Mouse (Mus musculus) right cerebral cortex, postnatal 10 days (tissue): Measurements from ENCODE around the gene Enpp7.
A peak's percentile ranks its signal among the peaks of the same experiment; 100 is the strongest.

Experiments used
- DNase-seq, 2 experiments: peaks; one replicate each; pipeline ENCODE4 v3.0.0; 2021; ENCODE audit warnings: low spot score in 2 of 2

Gene Enpp7

DNA sequence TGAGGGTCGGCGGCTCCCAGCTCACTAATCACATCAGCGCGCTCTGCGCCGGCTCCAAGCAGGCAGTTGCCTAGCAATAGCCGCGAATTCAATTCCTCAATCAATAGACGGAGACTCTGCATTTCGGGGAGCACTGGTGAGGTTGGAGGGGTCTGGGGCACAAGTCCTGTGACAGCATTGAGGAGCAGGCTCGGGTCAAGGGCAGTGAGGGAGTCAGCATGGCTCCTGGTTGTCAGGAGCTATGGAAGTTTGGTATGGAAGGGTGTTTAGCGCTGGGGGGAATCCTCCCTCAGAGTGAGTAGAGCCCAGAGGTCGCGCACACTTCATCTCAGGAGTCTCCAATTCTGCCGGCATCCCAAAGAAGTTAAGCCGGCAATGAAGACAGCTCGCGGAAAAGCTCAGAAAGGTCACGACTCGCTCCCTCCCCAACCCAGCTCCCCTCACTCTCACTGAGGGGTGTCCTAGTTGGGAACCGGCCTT is 47.7 kb downstream of the Enpp7 start:
- peak; percentile 44 to 50 for DNase-seq

GRCm38 (mm10) chr11:119036447-119036846 is 48.5 kb downstream of the Enpp7 start:
- no peak for DNase-seq

DNA sequence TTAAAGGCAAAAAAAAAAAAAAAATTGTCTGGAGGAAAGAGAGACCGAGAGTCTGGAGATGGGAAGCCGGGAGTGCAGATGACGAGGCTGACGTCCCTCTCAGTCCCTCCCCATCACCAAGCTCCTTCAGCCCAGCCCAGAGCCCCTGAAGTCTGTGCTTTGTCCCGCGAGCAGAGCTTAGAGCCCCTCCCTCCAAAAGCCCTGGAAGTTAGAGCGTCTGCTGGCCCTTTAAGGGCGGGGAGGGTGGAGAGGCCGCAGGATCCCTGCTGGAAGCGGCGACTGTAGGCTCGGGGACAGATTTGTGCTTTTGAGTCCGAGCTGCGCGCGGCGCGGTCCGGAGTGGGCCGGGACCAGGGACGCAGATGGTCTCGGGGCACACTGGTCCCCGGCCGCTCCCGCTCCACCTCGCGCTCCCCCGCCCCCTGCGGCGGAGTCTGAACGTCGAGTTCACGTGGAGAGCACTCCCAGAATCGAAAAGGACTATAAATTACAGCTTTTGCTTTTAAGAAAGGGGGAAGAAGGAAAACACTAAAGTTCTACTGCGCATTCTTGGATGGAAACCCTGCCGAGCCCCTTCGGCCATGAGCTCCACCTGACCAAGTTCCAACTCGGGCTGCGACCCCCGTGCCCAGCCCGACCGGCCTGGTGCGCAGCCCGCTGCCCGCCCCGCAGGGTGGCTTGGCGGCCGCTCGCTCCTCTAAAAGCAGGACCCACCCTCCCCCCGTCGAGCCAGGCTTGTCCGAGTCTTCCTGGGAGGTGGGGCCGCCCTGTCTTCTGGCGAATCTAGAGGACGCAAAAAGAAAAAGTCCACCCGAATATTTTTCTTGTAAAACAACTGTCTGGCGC is 49.2 kb downstream of the Enpp7 start:
- DNase-seq = peak; percentile 35 to 37

GRCm38 (mm10) chr11:119037780-119038401 is 49.9 kb downstream of the Enpp7 start:
- peak; percentile 36 to 40 for DNase-seq

DNA sequence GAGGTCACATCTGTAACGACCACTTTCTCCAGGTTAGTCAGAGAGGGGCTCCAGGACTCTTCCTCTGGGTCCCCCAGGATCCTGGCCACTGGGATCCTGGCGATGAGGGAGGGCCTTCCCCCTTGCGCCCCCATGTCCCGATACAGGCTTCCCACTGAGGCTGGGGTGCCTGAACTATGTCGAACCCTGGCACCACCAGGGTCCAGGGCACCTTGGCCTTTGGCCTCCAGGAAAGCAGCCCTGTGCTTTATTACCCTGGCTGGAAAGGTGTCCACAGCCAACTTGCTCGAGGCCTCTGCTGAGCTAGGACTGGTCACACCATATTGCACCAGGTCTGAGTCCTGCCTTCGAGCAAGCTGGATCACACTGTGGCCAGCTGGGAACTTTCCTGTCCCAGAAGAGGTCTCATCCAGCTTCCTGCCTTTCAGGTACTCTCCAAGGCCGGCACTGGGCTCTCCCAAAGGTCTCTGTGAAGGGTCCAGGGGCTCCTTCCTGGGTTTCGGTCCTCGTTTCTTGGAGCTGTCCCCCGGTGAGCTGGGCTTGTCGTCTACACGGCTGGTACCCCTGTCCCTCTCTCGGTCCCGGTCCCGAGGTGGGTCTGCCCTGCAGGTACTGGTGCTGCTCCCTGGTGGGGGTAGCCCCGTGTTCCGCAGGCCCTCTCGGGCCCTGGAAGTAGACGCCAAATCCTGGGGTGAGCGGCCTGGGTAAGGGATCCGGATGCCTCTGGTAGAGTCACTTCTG is 50.9 kb downstream of the Enpp7 start:
- DNase-seq = peak; percentile 33 to 42

DNA sequence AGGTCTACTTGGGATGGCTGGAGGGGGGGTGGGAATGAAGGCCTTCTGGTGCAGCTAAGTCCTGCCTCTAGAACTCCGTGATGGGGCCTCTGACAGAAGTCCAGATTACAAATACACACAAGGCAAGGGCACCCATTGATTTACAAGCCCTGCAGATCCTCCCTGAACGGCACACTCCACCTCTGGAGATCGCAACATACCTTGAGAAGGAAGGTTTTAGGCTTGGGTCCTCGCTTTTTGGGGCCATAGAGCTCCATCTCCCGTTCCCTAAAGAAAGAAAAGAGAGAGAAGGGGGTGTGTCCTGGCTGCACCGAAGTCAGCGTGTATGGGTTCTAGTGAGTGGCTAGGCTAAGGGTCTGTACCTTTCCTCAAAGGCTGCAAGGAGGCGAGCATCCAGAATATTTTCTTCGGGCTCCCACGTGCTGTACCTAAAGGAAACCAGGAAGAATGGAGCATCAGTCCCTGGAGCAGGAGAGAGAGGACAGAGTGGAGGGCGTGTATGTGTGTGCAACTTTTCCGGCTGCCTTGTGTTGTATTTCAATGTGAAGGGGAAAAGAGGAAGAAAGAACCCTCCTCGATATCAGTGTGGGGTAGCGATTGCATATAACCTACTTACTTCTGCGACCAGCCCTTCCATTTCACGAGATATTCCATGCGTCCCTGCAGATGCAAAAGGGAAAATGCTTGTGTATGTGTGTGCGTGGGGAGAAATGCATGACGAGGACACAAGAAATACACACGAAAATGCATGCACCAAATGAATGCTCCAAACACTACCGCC is 51.9 kb downstream of the Enpp7 start:
- peak in 1 of 2 experiments; percentile 24 for DNase-seq

DNA sequence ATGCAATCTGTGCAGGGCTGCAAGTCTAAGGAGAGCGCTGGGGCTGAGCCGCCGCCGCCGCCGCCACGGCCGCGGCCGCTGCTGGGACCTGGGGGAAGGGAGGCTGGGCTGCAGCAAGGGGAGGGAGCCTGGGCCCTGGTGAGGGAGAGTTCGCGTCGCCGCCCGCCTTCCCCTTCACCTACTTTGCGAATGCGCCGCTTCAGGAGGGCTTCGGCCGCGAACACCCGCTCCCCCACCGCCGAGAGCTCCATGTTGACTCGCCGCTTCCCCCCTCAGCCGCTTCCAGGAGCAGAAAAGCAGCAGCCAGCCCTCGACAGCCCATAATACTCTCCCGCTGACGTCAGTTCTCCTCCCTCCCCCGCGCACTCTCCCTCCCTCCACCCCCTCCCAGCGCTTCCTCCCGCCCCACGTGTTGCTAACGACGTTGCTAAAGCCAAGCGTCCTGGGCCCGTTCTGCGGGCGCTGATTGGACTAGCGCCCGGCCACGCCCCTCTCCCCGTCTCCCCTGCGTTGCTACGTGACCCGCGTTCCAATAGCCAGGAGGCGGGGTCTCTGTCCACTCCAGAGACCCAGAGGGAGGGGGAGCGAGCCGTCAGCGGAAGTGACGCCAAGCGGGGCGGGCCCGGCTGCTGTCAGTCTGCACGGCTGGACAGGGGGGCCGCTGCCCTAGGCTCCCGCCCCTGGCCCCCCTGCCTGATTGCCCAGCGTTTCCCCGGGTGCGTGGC is 52.8 kb downstream of the Enpp7 start, which contains the start of gene Cbx8:
TSS of gene Cbx8 (minus strand) at position 370 of the 725 bp plus-strand sequence.
- peak; percentile 100 for DNase-seq

DNA sequence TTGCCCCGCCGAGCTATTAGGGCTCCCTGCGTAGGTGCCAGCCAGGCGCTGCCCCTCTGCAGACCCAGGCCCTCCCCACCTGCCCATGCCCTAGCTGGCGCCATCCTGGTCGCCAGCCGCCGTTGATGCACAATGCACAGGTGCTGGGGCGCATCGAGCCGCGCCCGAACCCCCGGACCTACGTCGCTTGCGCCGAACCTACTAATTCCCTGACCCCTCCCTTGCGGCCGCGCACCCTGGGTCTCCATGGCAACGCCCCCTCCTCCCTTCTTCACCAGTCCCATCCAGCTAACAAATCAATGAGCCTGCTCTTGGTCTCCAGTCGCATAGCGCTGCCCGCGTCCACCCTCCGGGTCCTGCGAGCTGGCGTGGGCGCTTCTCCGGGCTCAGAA is 53.3 kb downstream of the Enpp7 start:
- peak; percentile 87 to 91 for DNase-seq

GRCm38 (mm10) chr11:119041750-119042465 is 53.9 kb downstream of the Enpp7 start:
- no peak for DNase-seq
